Mouse (Mus musculus) liver, embryonic 13.5 days (tissue): Measurements from ENCODE around the gene Gm10647. TPM values are rescaled to one million over a fixed set of nuclear protein-coding genes. Genes with fewer than 3 reads are reported as not detected.
"Not testable (repeated sequence)": the region's sequence is repeated elsewhere in the genome, so short reads cannot be mapped to it uniquely, and the experiment has no call there.

Experiments
- ATAC-seq: fragments of 200-750 bp; cut with Nextera tagmentation; 2 replicates; pipeline ENCODE4 v1.8.0; 2017; ENCODE audit warnings: low read depth, mild to moderate bottlenecking, moderate number of reproducible peaks, moderate library complexity
- DNase-seq: peaks from one replicate; pipeline ENCODE4 v3.0.0; 2022
- H3K27ac ChIP-seq: fragments of 300-500 bp; sonication (generic); 2 replicates; pipeline ENCODE4 v1.5.1; 2015; ENCODE audit warnings: moderate library complexity, mild to moderate bottlenecking, inconsistent platforms
- H3K27me3 ChIP-seq: fragments of 300-500 bp; sonication (generic); 2 replicates; pipeline ENCODE4 v1.6.1; 2015; ENCODE audit warnings: mild to moderate bottlenecking, inconsistent platforms
- H3K36me3 ChIP-seq: fragments of 300-500 bp; sonication (generic); 2 replicates; pipeline ENCODE4 v1.6.1; 2015; ENCODE audit warnings: mild to moderate bottlenecking, inconsistent platforms
- H3K4me1 ChIP-seq: fragments of 300-500 bp; sonication (generic); replicated peaks from 2 replicates; pipeline ENCODE4 v1.6.1; 2015; ENCODE audit warnings: inconsistent platforms
- H3K4me2 ChIP-seq: fragments of 300-500 bp; sonication (generic); 2 replicates; pipeline ENCODE4 v1.6.1; 2015; ENCODE audit warnings: inconsistent platforms, mild to moderate bottlenecking, moderate library complexity
- H3K4me3 ChIP-seq: fragments of 300-500 bp; sonication (generic); replicated peaks from 2 replicates; pipeline ENCODE4 v1.5.1; 2015; ENCODE audit warnings: mild to moderate bottlenecking, inconsistent platforms
- H3K9ac ChIP-seq: fragments of 300-500 bp; sonication (generic); 2 replicates; pipeline ENCODE4 v1.6.1; 2015; ENCODE audit warnings: mild to moderate bottlenecking, inconsistent platforms
- H3K9me3 ChIP-seq: fragments of 300-500 bp; sonication (generic); replicated peaks from 2 replicates; pipeline ENCODE4 v1.6.1; 2016; ENCODE audit warnings: inconsistent platforms
- WGBS: fragments of 180-500 bp; shearing (Covaris S2); methylation state at CpG from one replicate; pipeline ENCODE4 v1.1.7; 2015; ENCODE audit not compliant: insufficient replicate concordance; 5-methylcytosine and 5-hydroxymethylcytosine counted together
- polyA plus RNA-seq: library from polyadenylated mRNA; unstranded; fragments of >200 nt; fragmentation: Nextera tagmentation; extraction: Ambion mirVana; gene quantifications from 2 replicates; pipeline ENCODE4 v1.2.1, GENCODE M21; 2015

Gm10647 gene
- 0.13 and 0.17 TPM in 2 replicates for polyA plus RNA-seq

DNA sequence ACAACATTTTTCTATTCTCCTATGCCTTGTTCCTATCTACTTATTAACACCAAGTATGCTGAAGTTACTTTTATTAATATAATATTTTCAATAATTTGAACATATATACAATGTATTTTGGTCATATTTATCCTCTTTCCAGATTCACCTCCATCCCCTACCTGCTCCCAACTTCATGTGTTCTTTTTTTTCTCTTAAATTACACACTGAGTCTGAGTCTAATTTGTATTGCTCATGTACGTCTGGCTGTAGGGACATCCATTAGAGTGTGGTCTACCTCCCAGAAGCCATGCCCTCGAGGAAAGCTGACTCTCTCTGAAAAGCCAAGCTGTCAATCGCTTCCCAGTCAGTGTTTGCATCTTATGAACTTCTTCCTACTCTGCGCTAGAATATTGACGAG is at the start of gene Gm10647:
Gene Gm10647 (plus strand): TSS at position 301 of the 400 bp plus-strand sequence.
- ATAC-seq = no peak
- peak within 1 kb of the TSS; percentile 64; the same call in 1 of the 2 replicates for H3K9ac ChIP-seq
- H3K27ac ChIP-seq = no peak within 1 kb of the TSS
- peaks cover 22% of the 10 kb centered on the region for H3K4me1 ChIP-seq
- peak within 1 kb of the TSS; percentile 66 for H3K4me3 ChIP-seq
- H3K27me3 ChIP-seq = peaks cover 24% of the 10 kb centered on the region
- no peaks in the 10 kb centered on the region for H3K9me3 ChIP-seq
- H3K4me2 ChIP-seq = peak within 1 kb of the TSS; percentile 92
- DNase-seq = no peak
- WGBS = 67% methylated on average over 5 of the region's 5 CpGs
- no peaks in the 10 kb centered on the region for H3K36me3 ChIP-seq

DNA sequence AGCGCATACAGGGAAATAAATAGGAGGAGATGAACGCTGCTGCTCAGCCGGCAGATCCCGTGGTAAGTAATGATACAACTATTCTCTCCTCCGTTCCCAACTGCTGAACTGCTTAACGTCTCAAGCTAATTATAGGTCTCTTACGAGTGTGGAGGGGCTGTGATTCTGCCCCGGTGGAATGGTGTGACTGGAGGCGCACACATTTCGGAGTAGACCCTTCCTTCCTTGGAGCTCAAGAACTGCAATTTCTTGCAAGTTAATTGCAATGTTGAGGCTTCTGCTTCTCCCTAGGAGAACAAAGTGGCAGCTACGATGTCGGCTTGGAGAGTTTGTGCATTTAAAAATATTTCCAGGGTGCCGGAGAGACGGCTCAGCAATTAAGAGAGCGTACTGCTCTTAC is 48.4 kb upstream of the Gm10647 start:
- Histone ChIP-seq H3K27me3 (no peaks in the 10 kb centered on the region), H3K36me3 (no peaks in the 10 kb centered on the region), H3K4me1 (no peaks in the 10 kb centered on the region), H3K27ac (no peak overlapping the region), H3K9me3 (no peaks in the 10 kb centered on the region), H3K4me3 (no peak overlapping the region), H3K9ac (no peak overlapping the region), H3K4me2 (no peak overlapping the region)
- DNase-seq (no peak), ATAC-seq (no peak)
- WGBS = 76% methylated on average over 15 of the region's 15 CpGs

DNA sequence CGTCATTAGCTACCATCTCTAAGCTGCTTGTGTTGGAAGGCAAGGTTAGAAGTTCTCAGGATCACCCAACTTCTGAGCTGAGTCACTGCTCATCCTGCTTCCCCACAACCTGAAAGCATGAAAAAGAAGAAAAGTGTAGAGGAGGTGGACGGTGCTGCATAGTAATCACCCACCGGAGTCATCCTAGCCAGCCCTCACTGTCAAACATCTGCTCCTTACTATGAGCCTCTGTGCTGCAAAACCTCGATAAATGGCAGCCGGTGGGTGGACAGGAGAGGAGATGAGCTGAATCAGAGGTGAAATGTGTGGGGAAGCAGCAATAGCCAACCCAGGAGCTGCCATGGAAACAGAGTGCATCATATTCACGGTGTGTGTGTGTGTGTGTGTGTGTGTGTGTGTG is 44.0 kb upstream of the Gm10647 start:
- no peaks in the 10 kb centered on the region for H3K4me1 ChIP-seq
- H3K27me3 ChIP-seq = no peaks in the 10 kb centered on the region
- H3K4me3 ChIP-seq = no peak overlapping the region
- 58% methylated on average over 6 of the region's 6 CpGs for WGBS
- no peak overlapping the region for H3K27ac ChIP-seq
- no peak for DNase-seq
- no peak for ATAC-seq
- H3K9me3 ChIP-seq = no peaks in the 10 kb centered on the region
- H3K36me3 ChIP-seq = no peaks in the 10 kb centered on the region
- H3K9ac ChIP-seq = no peak overlapping the region
- no peak overlapping the region for H3K4me2 ChIP-seq

- Histone ChIP-seq H3K4me3 (no peak overlapping the region), H3K4me2 (no peak overlapping the region), H3K27ac (no peak overlapping the region), H3K27me3 (no peaks in the 10 kb centered on the region), H3K4me1 (no peaks in the 10 kb centered on the region), H3K36me3 (no peaks in the 10 kb centered on the region), H3K9me3 (no peaks in the 10 kb centered on the region), H3K9ac (no peak overlapping the region)
- ATAC-seq (no peak), DNase-seq (no peak)
- 29% methylated on average over 1 of the region's 1 CpGs for WGBS
These were observed 35.8 kb upstream of the Gm10647 start for GRCm38 (mm10) chr9:66760991-66761390.

GRCm38 (mm10) chr9:66768721-66769120 is 28.1 kb upstream of the Gm10647 start:
- H3K27me3 ChIP-seq = 0 out of 2 replicates have a peak, but pooled peaks cover 2% of the 10 kb centered on the region
- no peaks in the 10 kb centered on the region for H3K9me3 ChIP-seq
- no peak for ATAC-seq
- H3K9ac ChIP-seq = no peak overlapping the region
- DNase-seq = no peak
- no peaks in the 10 kb centered on the region for H3K4me1 ChIP-seq
- H3K4me3 ChIP-seq = no peak overlapping the region
- WGBS = 63% methylated on average over 1 of the region's 1 CpGs
- no peaks in the 10 kb centered on the region for H3K36me3 ChIP-seq
- H3K4me2 ChIP-seq = no peak overlapping the region
- H3K27ac ChIP-seq = no peak overlapping the region

- ATAC-seq (peak; percentile 48), DNase-seq (no peak)
- Histone ChIP-seq H3K27me3 (0 out of 2 replicates have a peak, but pooled peaks cover 2% of the 10 kb centered on the region), H3K36me3 (no peaks in the 10 kb centered on the region), H3K4me2 (no peak overlapping the region), H3K9ac (no peak overlapping the region), H3K4me1 (no peaks in the 10 kb centered on the region), H3K9me3 (no peaks in the 10 kb centered on the region), H3K27ac (no peak overlapping the region), H3K4me3 (no peak overlapping the region)
- 51% methylated on average over 3 of the region's 3 CpGs for WGBS
These were observed 27.6 kb upstream of the Gm10647 start for GRCm38 (mm10) chr9:66769275-66769674.

DNA sequence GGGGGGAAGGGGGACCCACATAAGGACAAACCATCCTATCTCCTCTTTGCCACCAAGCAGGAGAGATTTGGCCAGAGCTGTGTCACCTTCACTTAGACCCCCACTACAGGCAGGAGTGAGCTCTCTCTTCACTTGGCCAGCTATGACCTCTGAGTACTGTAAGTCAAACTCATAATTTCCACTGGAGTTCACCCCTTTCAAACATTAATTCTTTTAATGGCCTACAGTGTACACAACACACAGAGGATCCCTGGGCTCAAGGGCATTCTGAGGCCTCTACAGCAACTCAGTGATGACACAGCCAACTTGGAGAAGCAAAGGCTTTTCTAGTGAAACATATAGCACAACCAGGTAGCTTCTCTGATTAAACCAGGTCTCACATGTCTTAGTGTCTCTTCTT is 26.1 kb upstream of the Gm10647 start:
- H3K9me3 ChIP-seq = no peaks in the 10 kb centered on the region
- no peak overlapping the region for H3K27ac ChIP-seq
- H3K4me1 ChIP-seq = no peaks in the 10 kb centered on the region
- no peak overlapping the region for H3K4me2 ChIP-seq
- no peaks in the 10 kb centered on the region for H3K36me3 ChIP-seq
- H3K4me3 ChIP-seq = no peak overlapping the region
- no peak for DNase-seq
- ATAC-seq = no peak
- 0 out of 2 replicates have a peak, but pooled peaks cover 2% of the 10 kb centered on the region for H3K27me3 ChIP-seq
- H3K9ac ChIP-seq = no peak overlapping the region

DNA sequence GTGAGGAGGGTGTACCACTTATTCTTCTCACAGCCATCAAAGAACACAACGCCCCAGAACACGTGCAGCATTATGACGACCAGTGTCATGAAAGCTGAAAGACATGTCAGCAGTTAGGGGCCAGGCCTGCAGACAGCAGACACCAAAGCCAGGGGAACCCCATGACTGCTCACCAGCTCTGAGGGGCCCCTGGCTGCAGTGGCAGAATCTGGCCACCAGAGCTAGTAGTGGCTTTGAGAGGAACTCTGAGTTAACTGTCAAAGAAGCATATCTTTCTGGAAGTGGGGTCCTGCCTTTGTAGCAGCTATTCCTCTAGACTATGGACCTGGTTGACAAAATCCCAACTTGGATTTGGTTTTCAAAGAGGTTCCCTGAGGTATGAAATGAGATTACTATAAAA is 12.3 kb upstream of the Gm10647 start:
- H3K9ac ChIP-seq, H3K4me2 ChIP-seq, DNase-seq, H3K27ac ChIP-seq, H3K4me3 ChIP-seq, H3K27me3 ChIP-seq, ATAC-seq, H3K9me3 ChIP-seq, H3K36me3 ChIP-seq, H3K4me1 ChIP-seq: not testable (repeated sequence)
- WGBS = 68% methylated on average over 2 of the region's 3 CpGs

DNA sequence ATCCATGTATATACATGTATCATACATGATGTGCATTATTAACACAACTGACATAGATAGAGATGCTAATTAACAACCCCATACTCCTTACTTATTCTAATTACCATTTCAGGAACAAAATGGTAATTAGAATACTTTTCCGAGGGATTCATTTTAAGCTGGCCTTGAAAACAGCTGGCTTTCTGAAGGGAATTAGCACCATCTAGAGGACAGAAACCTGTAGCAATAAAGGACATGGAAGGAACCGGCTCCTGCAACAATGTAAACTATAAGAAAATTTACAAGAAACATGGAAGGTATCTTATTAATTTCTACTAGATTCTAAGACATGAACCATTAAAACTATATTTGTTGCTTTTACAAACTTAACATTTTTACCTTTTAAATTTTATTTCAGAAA is 9.0 kb upstream of the Gm10647 start:
- 17% methylated on average over 2 of the region's 2 CpGs for WGBS
- no peak for ATAC-seq
- no peak overlapping the region for H3K9ac ChIP-seq
- H3K36me3 ChIP-seq = no peaks in the 10 kb centered on the region
- H3K4me1 ChIP-seq = no peaks in the 10 kb centered on the region
- DNase-seq = no peak
- H3K4me3 ChIP-seq = no peak overlapping the region
- H3K9me3 ChIP-seq = no peaks in the 10 kb centered on the region
- no peak overlapping the region for H3K27ac ChIP-seq
- no peak overlapping the region for H3K4me2 ChIP-seq
- peaks cover under 1% of the 10 kb centered on the region; the same call in 1 of the 2 replicates for H3K27me3 ChIP-seq

GRCm38 (mm10) chr9:66794629-66795463 is 2.0 kb upstream of the Gm10647 start:
- WGBS = 5% methylated on average over 43 of the region's 43 CpGs
- Histone ChIP-seq H3K4me1 (peaks cover 21% of the 10 kb centered on the region), H3K9ac (peak overlapping the region; percentile 64), H3K4me3 (peak overlapping the region; percentile 66), H3K36me3 (no peaks in the 10 kb centered on the region), H3K4me2 (peak overlapping the region; percentile 92), H3K27me3 (peaks cover 20% of the 10 kb centered on the region), H3K27ac (no peak overlapping the region), H3K9me3 (no peaks in the 10 kb centered on the region)
- ATAC-seq (no peak), DNase-seq (no peak)

GRCm38 (mm10) chr9:66795464-66796324 is 1.1 kb upstream of the Gm10647 start, which contains the start of gene Aph1b:
Gene Aph1b, minus strand, starts transcription at chr9:66795490.
- no peaks in the 10 kb centered on the region for H3K9me3 ChIP-seq
- peak within 1 kb of the TSS; percentile 64 for H3K9ac ChIP-seq
- peak within 1 kb of the TSS; percentile 73 for H3K27ac ChIP-seq
- WGBS = under 1% methylated on average over 42 of the region's 42 CpGs
- ATAC-seq (peak; percentile 97), DNase-seq (peak; percentile 98)
- peak within 1 kb of the TSS; percentile 92 for H3K4me2 ChIP-seq
- peaks cover 20% of the 10 kb centered on the region for H3K27me3 ChIP-seq
- peaks cover 21% of the 10 kb centered on the region for H3K4me1 ChIP-seq
- peak within 1 kb of the TSS; percentile 66 for H3K4me3 ChIP-seq
- no peaks in the 10 kb centered on the region for H3K36me3 ChIP-seq
